Mouse (Mus musculus) liver, postnatal 0 days (tissue): ENCODE measurements around the gene Gpr25.

ENCODE experiments used
- CTCF ChIP-seq: sonication (generic); IDR thresholded peaks from 2 replicates; pipeline ENCODE4 v1.5.1; 2016; ENCODE audit warnings: antibody characterized with exemption, low read depth
- EP300 ChIP-seq: IDR thresholded peaks from 2 replicates; pipeline ENCODE4 v1.6.1; 2016; ENCODE audit warnings: antibody characterized with exemption, low read depth, mild to moderate bottlenecking

DNA sequence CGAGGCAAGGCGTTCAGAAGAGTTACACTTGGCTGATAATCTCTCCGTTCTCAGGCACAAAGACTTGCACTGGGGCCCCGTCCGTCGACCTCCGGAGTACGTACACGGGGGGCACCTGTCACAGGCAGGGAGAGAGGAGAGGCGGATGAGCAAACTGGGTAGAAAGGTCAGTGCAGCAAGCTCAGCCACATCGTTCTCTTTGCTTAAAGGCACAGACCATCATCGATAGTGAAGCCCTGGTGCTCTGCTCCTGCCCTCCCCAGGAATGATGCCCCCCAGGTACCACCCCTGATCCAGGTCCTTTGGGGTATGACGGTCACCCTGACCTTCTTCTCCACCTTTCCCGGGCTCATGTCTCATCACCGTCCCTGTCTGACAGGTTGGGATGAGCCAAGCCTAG, 46.4 kb downstream of the Gpr25 start:
- TF ChIP-seq CTCF: no peak
- TF ChIP-seq EP300: no peak
